ENCODE assay signal across 26 mouse cellular contexts in the genomic region with DNA sequence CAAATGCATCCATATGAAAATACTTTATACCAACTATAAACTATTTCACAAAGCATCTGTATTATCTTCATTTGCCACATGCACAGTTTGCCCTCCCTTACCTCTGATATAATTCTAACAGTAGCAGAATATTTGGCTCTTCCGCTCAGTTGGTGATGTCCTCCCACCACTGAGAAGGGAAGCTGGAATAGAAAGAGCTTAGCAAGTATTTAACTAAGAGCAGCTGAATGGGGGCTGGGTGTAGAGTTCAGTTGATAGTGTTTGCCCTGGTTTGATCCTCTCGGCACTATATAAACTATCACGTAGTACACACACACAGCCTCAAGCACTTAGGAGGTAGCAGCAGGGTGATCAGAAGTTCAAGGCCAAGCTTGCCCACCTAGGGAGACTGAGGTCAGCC. TPM values are rescaled to one million over a fixed set of nuclear protein-coding genes. Genes with fewer than 3 reads are reported as not detected.
"Had no signal": no experiment of that assay in that cellular context is flagged by ENCODE, and none has a peak within 500 bp of the region (broad histone marks: within the 10 kb centered on the region; RNA-seq: fewer than 3 reads in every experiment).

No protein-coding gene starts in this region.

- H3K4me3 ChIP-seq: midbrain, embryonic 10.5 days; midbrain, embryonic 12.5 days; myocyte; neural tube, embryonic 13.5 days; neural tube, embryonic 15.5 days had no signal

- H3K27ac ChIP-seq: midbrain, embryonic 10.5 days; midbrain, embryonic 12.5 days; neural tube, embryonic 13.5 days; neural tube, embryonic 15.5 days had no signal

- H3K4me1 ChIP-seq: midbrain, embryonic 12.5 days; neural tube, embryonic 13.5 days; neural tube, embryonic 15.5 days had no signal

- DNase-seq: lung, adult 18-20 months; lung, embryonic 14.5 days; lung, postnatal 10 days; lung, postnatal 4 days; midbrain, embryonic 14.5 days; retina, postnatal 1 day; right cerebral cortex, adult 18-20 months; right cerebral cortex, postnatal 14 days; right cerebral cortex, postnatal 4 days; spleen, adult 18-20 months; thymus, adult 18-20 months; thymus, postnatal 14 days; thymus, postnatal 36 days had no signal

- H3K9me3 ChIP-seq: midbrain, embryonic 10.5 days; midbrain, embryonic 12.5 days; neural tube, embryonic 13.5 days; neural tube, embryonic 15.5 days had no signal

- ATAC-seq: midbrain, embryonic 16.5 days had no signal

- H3K9ac ChIP-seq: lung, embryonic 14.5 days; midbrain, embryonic 12.5 days; neural tube, embryonic 13.5 days; neural tube, embryonic 15.5 days had no signal

- H3K36me3 ChIP-seq: midbrain, embryonic 10.5 days; midbrain, embryonic 12.5 days; neural tube, embryonic 13.5 days; neural tube, embryonic 15.5 days had no signal

- H3K4me2 ChIP-seq: lung, embryonic 14.5 days; midbrain, embryonic 12.5 days; neural tube, embryonic 13.5 days; neural tube, embryonic 15.5 days had no signal

- H3K27me3 ChIP-seq: midbrain, embryonic 12.5 days; neural tube, embryonic 13.5 days; neural tube, embryonic 15.5 days had no signal

RNA-seq across cellular contexts. Expression of a gene that starts 13.8 kb away (rescaled TPM):
- total RNA-seq: megakaryocyte-erythroid progenitor cell, adult 5-6 weeks had no signal
- polyA plus RNA-seq: liver, embryonic 16.5 days; lung, embryonic 14.5 days; lung, embryonic 16.5 days; midbrain, embryonic 10.5 days; midbrain, embryonic 12.5 days; midbrain, embryonic 14.5 days; midbrain, embryonic 16.5 days; myocyte; neural tube, embryonic 11.5 days; neural tube, embryonic 13.5 days; small intestine, adult 2 months; stomach, embryonic 14.5 days had no signal

RNA-seq across cellular contexts. Expression of a gene that starts 28.1 kb away (rescaled TPM):
- total RNA-seq: megakaryocyte, adult 5-6 weeks; megakaryocyte-erythroid progenitor cell, adult 5-6 weeks had no signal
- polyA plus RNA-seq: lung, embryonic 14.5 days; midbrain, embryonic 14.5 days; small intestine, adult 2 months had no signal

RNA-seq across cellular contexts. Expression of a gene that starts 30.8 kb away (rescaled TPM):
- total RNA-seq: megakaryocyte, adult 5-6 weeks; megakaryocyte-erythroid progenitor cell, adult 5-6 weeks had no signal

RNA-seq across cellular contexts. Expression of a gene that starts 43.5 kb away (rescaled TPM):
- total RNA-seq: megakaryocyte, adult 5-6 weeks; megakaryocyte-erythroid progenitor cell, adult 5-6 weeks had no signal
- polyA plus RNA-seq: midbrain, embryonic 14.5 days had no signal

RNA-seq across cellular contexts. Expression of a gene that starts 57.9 kb away (rescaled TPM):
- total RNA-seq: megakaryocyte, adult 5-6 weeks; megakaryocyte-erythroid progenitor cell, adult 5-6 weeks had no signal
- polyA plus RNA-seq: liver, embryonic 16.5 days; lung, embryonic 14.5 days; midbrain, embryonic 10.5 days; midbrain, embryonic 12.5 days; midbrain, embryonic 14.5 days; neural tube, embryonic 11.5 days; neural tube, embryonic 13.5 days; small intestine, adult 2 months had no signal
